Mouse (Mus musculus) cerebellum, adult 2 months (tissue): ENCODE results near the gene Yars.

ENCODE experiments used
- CTCF ChIP-seq: fragments of 200-500 bp; IDR thresholded peaks from 2 replicates; pipeline ENCODE4 v1.5.1; 2011; ENCODE audit warnings: low read depth, mild to moderate bottlenecking, control low read depth, low read length, moderate library complexity, borderline replicate concordance; ENCODE audit not compliant: insufficient read depth
- POLR2A ChIP-seq: fragments of 200-500 bp; IDR thresholded peaks from 2 replicates; pipeline ENCODE4 v1.6.1; 2011; ENCODE audit warnings: low read length, control low read depth, borderline replicate concordance; ENCODE audit not compliant: insufficient read depth

DNA sequence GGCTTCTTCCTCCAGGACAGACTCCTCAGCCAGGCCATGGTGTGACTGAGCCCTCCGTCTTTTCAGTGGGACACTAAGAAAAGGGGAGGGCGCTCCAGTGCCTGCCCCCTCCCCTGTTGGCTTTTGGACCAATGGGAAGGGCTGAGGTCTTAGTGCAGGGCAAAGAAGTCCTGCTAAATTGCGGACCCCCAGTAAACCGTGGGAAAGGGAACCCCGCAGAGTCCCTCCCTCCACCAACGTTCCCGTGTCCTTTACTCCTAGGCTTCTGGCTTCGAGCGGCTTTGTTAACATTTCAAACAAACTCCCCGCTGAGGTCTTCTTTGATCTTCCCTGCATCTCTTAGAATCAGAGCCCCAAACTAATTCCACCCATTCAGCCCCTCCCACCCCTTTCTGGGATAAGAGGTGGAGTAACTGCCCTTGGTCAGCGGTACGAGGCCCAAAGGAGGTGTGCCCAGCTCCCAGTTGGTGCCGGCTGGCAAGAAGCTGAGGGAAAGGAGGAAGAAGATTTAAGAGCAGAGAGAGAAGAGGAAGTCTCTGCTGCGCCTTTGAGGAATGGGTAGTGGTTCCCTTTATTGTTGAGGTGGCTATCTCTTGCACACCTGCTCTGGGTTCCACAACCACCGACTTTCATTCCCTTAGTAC lies 62.0 kb downstream of the Yars start:
- no peak for TF ChIP-seq POLR2A
- no peak for TF ChIP-seq CTCF
